Mouse (Mus musculus) heart, adult 2 months (tissue): ENCODE measurements at regions not wholly inside any gene's neighbourhood (a gene's known extent, or its start where the extent isn't known, plus 50 kb on each side); places are given as distances from the start of the nearest gene placed in this dataset.

ENCODE experiments used
- DNase-seq, 2 experiments: peaks; one replicate each; pipeline ENCODE4 v3.0.0; 2021
- H3K27ac ChIP-seq: fragments of 200-600 bp; 2 replicates; pipeline ENCODE4 v1.8.1; 2022
- H3K27me3 ChIP-seq: fragments of 200-500 bp; 2 replicates; pipeline ENCODE4 v1.6.1; 2012; ENCODE audit warnings: mild to moderate bottlenecking, low read length, inconsistent platforms, mixed read lengths; ENCODE audit not compliant: control insufficient read depth, insufficient read depth
- H3K36me3 ChIP-seq: fragments of 200-500 bp; 2 replicates; pipeline ENCODE4 v1.6.1; 2012; ENCODE audit warnings: low read length, inconsistent platforms; ENCODE audit not compliant: control insufficient read depth, insufficient read depth
- H3K4me1 ChIP-seq: fragments of 200-500 bp; 2 replicates; pipeline ENCODE4 v1.6.1; 2011; ENCODE audit warnings: low read length; ENCODE audit not compliant: control insufficient read depth, insufficient read depth
- H3K4me3 ChIP-seq: fragments of 200-600 bp; 2 replicates; pipeline ENCODE4 v1.8.1; 2022
- H3K79me2 ChIP-seq: fragments of 200-500 bp; replicated peaks from 2 replicates; pipeline ENCODE4 v1.6.1; 2012; ENCODE audit warnings: mild to moderate bottlenecking, inconsistent platforms, low read length, moderate library complexity, mixed read lengths; ENCODE audit not compliant: control insufficient read depth, insufficient read depth
- H3K9ac ChIP-seq: fragments of 200-500 bp; 2 replicates; pipeline ENCODE4 v1.6.1; 2012; ENCODE audit warnings: low read depth, mild to moderate bottlenecking, control low read depth, inconsistent platforms, low read length, mixed read lengths
- CTCF ChIP-seq: fragments of 200-600 bp; IDR thresholded peaks from 2 replicates; pipeline ENCODE4 v1.8.1; 2022; ENCODE audit warnings: antibody characterized with exemption, mild to moderate bottlenecking, moderate library complexity
- EP300 ChIP-seq: fragments of 200-500 bp; IDR thresholded peaks from 2 replicates; pipeline ENCODE4 v1.6.1; 2011; ENCODE audit warnings: low read depth, low read length, control low read depth; ENCODE audit not compliant: insufficient read depth
- POLR2A ChIP-seq: fragments of 200-500 bp; IDR thresholded peaks from 2 replicates; pipeline ENCODE4 v1.6.1; 2011; ENCODE audit warnings: mild to moderate bottlenecking, low read depth, low read length, control low read depth; ENCODE audit not compliant: insufficient read depth
- WGBS: fragments of 180-500 bp; shearing (Covaris S2); methylation state at CpG from one replicate; pipeline ENCODE4 v1.1.7; 2018; 5-methylcytosine and 5-hydroxymethylcytosine counted together
- intact Hi-C: fragments of 180-260 bp; cut with DNase I; formaldehyde crosslinking; loops from one replicate; pipeline ENCODE4 v1.15.1; 2025

- no peak overlapping the region for H3K4me3 ChIP-seq
- intact Hi-C loops = no loop called here
- H3K27ac ChIP-seq = no peak overlapping the region
- 69% methylated on average over 4 of the region's 4 CpGs for WGBS
- DNase-seq = no peak
- no peaks in the 10 kb centered on the region for H3K4me1 ChIP-seq
- H3K36me3 ChIP-seq = no peaks in the 10 kb centered on the region
- TF ChIP-seq POLR2A (no peak), EP300 (no peak), CTCF (no peak)
- H3K27me3 ChIP-seq = no peaks in the 10 kb centered on the region
- no peak overlapping the region for H3K9ac ChIP-seq
- H3K79me2 ChIP-seq = no peaks in the 10 kb centered on the region
Measured at GRCm38 (mm10) chr3:45523281-45523680, 145.1 kb downstream of the Pcdh10 start.

DNA sequence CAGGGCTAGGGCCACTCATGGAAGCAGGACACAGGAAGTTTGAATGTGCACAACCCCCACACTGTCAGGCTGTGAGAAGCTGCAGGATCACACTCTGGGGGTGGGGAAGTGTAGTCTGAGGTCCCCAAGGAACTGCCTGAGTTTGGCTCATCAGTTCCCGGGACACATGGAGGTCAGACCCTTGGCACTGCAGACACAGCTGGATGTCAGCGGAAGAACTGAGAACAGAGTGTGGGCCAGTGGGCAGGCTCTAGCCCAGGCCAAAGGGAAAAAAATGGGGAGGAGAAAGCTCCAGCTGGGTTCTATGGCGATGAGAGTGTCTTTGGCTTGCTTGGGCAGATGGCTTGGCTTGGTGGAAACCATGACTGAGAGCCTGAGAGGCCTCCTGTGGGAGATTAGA is 168.9 kb downstream of the Pcdh10 start:
- intact Hi-C loops = no loop called here
- Histone ChIP-seq H3K27ac (no peak overlapping the region), H3K4me3 (no peak overlapping the region), H3K36me3 (no peaks in the 10 kb centered on the region), H3K4me1 (no peaks in the 10 kb centered on the region), H3K9ac (no peak overlapping the region), H3K79me2 (no peaks in the 10 kb centered on the region), H3K27me3 (no peaks in the 10 kb centered on the region)
- no peak for TF ChIP-seq POLR2A
- TF ChIP-seq EP300 = no peak
- TF ChIP-seq CTCF = no peak
- WGBS = 63% methylated on average over 3 of the region's 3 CpGs
- DNase-seq = no peak

DNA sequence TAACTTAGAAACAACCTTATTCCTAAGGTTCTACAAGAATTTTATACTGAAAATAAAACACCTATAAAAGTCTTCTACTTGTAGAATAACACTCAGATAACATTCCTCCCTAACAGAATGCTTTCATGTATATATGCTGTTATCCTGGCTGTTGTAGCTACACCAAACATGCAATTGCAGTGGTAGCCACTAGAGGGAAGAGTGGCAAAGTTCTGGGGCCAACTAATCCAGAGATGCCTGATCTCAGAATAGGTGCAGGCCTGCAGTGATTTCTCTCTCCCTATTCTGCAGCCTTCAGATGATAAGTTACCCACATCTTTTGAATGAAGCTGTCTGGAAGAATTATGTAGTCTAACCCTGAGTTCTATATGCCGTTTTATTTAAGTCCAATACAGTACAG is 177.5 kb downstream of the Pcdh10 start:
- Histone ChIP-seq H3K79me2 (no peaks in the 10 kb centered on the region), H3K27ac (no peak overlapping the region), H3K4me1 (no peaks in the 10 kb centered on the region), H3K36me3 (no peaks in the 10 kb centered on the region), H3K27me3 (no peaks in the 10 kb centered on the region), H3K9ac (no peak overlapping the region), H3K4me3 (no peak overlapping the region)
- intact Hi-C loops = no loop called here
- TF ChIP-seq CTCF (peak; percentile 69), EP300 (no peak)
- no peak for DNase-seq
- WGBS = 37% methylated on average over 1 of the region's 1 CpGs

DNA sequence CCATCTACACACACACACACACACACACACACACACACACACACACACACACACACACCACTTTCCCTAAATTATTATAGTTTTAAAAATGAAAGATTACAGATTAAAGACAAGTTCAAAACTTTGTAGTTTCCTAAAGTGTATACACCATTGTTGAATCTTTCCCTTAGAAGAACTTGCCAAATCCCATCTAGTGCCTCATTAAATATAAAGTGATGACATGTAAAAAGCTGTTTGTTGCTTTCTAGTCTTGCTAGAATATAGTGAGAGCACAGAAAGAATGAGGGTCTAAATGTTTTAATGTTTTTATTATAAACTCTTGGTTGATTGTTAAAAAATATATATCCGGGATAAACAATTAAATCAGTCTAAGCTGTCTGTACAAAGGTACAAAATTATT is 194.8 kb downstream of the Pcdh10 start:
- H3K9ac ChIP-seq = no peak overlapping the region
- no peak for TF ChIP-seq POLR2A
- H3K36me3 ChIP-seq = no peaks in the 10 kb centered on the region
- no peaks in the 10 kb centered on the region for H3K4me1 ChIP-seq
- no peak for DNase-seq
- no peak overlapping the region for H3K27ac ChIP-seq
- no peaks in the 10 kb centered on the region for H3K27me3 ChIP-seq
- 84% methylated on average over 1 of the region's 1 CpGs for WGBS
- intact Hi-C loops = no loop called here
- H3K4me3 ChIP-seq = no peak overlapping the region
- H3K79me2 ChIP-seq = no peaks in the 10 kb centered on the region

DNA sequence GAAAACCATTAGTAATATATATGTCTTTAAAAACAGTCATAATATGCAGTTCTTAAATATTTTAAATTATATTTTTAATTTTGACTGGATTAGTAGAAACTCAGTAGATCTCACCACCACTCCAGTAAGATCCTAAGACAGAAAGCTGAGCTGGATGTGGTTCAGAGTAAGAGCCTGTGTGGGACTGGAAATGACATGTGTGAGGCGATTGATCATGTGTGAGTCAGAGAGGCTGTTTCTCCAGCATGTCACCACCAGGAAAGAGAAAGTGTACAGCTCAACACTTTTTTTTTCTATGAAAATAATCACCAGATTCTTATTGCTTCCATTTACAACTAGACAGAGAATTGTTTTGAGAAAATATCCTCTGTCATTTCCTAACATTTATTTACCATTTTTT is 198.8 kb downstream of the Pcdh10 start:
- no peaks in the 10 kb centered on the region for H3K36me3 ChIP-seq
- no peak overlapping the region for H3K27ac ChIP-seq
- DNase-seq = no peak
- no peaks in the 10 kb centered on the region for H3K79me2 ChIP-seq
- WGBS = 52% methylated on average over 1 of the region's 1 CpGs
- no peaks in the 10 kb centered on the region for H3K27me3 ChIP-seq
- no peak overlapping the region for H3K4me3 ChIP-seq
- no peaks in the 10 kb centered on the region for H3K4me1 ChIP-seq
- intact Hi-C loops = no loop called here
- TF ChIP-seq EP300 (no peak), POLR2A (no peak), CTCF (no peak)
- no peak overlapping the region for H3K9ac ChIP-seq

- H3K4me3 ChIP-seq = no peak overlapping the region
- H3K27ac ChIP-seq = no peak overlapping the region
- no peaks in the 10 kb centered on the region for H3K79me2 ChIP-seq
- WGBS = 31% methylated on average over 1 of the region's 1 CpGs
- H3K9ac ChIP-seq = no peak overlapping the region
- intact Hi-C loops = no loop called here
- no peaks in the 10 kb centered on the region for H3K4me1 ChIP-seq
- no peak for TF ChIP-seq CTCF
- TF ChIP-seq EP300 = no peak
- no peak for TF ChIP-seq POLR2A
- H3K27me3 ChIP-seq = no peaks in the 10 kb centered on the region
- no peaks in the 10 kb centered on the region for H3K36me3 ChIP-seq
- no peak for DNase-seq
Measured at GRCm38 (mm10) chr3:45593561-45593960, 215.4 kb downstream of the Pcdh10 start.

- intact Hi-C loops = no loop called here
- no peak for DNase-seq
- Histone ChIP-seq H3K79me2 (no peaks in the 10 kb centered on the region), H3K36me3 (no peaks in the 10 kb centered on the region), H3K4me1 (no peaks in the 10 kb centered on the region), H3K27me3 (no peaks in the 10 kb centered on the region), H3K4me3 (no peak overlapping the region), H3K27ac (no peak overlapping the region), H3K9ac (no peak overlapping the region)
- WGBS = 57% methylated on average over 2 of the region's 2 CpGs
- TF ChIP-seq EP300 = no peak
- TF ChIP-seq CTCF = no peak
- TF ChIP-seq POLR2A = no peak
Measured at GRCm38 (mm10) chr3:45602278-45602677, 224.1 kb downstream of the Pcdh10 start.
